Mouse (Mus musculus) thymus, adult 2 months (tissue): ENCODE measurements around the gene Tap1.

Experiments
- CTCF ChIP-seq: fragments of 200-500 bp; IDR thresholded peaks from 2 replicates; pipeline ENCODE4 v1.5.1; 2012; ENCODE audit warnings: mild to moderate bottlenecking, control low read depth, low read length, moderate library complexity, borderline replicate concordance; ENCODE audit not compliant: control insufficient read depth, poor library complexity, insufficient read depth; ENCODE audit errors: extremely low read depth
- POLR2A ChIP-seq: fragments of 200-500 bp; IDR thresholded peaks from 2 replicates; pipeline ENCODE4 v1.6.1; 2012; ENCODE audit warnings: mild to moderate bottlenecking, low read length, control low read depth, moderate library complexity; ENCODE audit not compliant: control insufficient read depth, poor library complexity, insufficient read depth; ENCODE audit errors: extremely low read depth

DNA sequence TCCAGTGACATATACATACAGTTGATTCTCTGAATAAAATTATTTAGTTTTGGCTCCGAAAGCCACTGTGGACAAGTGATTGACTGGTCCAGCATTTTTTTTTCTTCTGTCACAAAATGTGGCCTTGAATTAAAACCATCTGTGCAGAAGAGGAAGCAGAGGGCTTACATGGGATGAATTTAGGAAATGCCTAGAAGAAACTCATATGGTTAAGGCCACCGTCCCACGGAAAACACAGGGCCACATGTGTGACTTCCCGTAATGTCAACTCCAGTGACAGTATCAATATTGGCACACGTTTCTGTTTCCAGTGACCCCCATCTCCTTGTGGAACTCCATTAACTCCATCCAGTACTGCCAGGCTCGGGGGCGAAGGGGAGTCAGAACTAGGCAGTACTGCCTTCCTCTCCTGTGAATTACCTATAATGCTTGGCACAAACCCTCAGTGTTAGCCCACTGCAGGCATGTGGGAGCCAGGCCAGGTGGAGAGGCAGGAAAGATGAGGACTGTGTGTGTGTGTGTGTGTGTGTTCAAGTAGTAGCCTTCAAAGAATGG lies 44.8 kb upstream of the Tap1 start:
- TF ChIP-seq POLR2A = no peak
- no peak for TF ChIP-seq CTCF
